1 mouse cellular context compared by ENCODE assay signal in genomic region chr19:46135297-46135696, GRCm38 (mm10).
TF ChIP-seq lines count a peak whose summit lies in the region.

No protein-coding gene starts in this region.

TF ChIP-seq in MEL, 35 proteins besides CTCF, POLR2A, EP300 and RAD21 (continued from another document):
- TF ChIP-seq GATA1 (IDR thresholded peaks at IDR 0.05; ENCODE audit: low read depth, low read length) (0 out of 2 replicates have a peak, but pooled peaks have one; percentile 25), MAX (IDR thresholded peaks at IDR 0.05; ENCODE audit: low read length) (peak; percentile 67)
TF ChIP-seq in MEL: peak in this region for 12.
